Mouse (Mus musculus) urinary bladder, postnatal 36 days (tissue): ENCODE data around the gene Peli2.

Experiments
- DNase-seq, 2 experiments: peaks; one replicate each; pipeline ENCODE4 v3.0.0; 2022; ENCODE audit warnings: low spot score in 2 of 2, mixed read lengths in 1 of 2

Gene Peli2

DNA sequence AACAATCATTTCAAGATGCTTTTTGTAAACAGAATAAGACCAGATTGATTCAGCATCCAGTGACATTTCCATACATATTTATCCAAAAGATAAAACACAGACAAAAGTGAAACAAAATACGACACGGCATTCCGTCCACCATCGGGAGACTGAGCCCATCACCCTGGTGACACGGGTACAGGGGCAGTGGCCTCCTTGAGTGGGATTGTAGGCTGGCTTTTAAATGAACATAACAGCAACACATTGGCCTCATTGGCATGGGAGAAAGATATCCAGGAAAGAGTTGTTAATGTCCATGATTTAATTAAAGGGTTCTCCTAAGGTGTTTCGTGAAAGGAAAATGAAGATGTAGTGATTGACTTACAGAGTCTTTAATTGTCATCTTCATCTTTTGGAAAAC lies 5.3 kb downstream of the Peli2 start:
- DNase-seq: no peak

DNA sequence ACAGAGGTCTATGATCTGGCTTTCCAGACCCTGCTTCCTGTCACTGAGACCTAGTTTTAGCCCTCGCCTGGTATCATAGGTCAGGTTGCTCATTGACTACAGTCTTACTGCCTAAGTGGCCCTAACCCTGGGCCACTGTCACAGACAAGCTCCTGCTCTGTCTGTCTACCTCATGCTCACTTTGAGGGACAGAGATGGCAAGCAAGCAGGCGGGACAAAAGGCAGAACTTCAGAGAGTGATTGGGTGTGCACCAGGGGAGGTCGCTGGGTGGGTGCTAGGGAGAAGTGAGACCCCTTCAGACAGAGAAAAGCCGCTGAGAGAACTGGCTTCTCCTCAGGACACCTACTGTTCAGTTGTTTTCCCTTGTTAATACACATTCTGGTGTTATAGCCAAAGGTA lies 6.3 kb downstream of the Peli2 start:
- DNase-seq: no peak

DNA sequence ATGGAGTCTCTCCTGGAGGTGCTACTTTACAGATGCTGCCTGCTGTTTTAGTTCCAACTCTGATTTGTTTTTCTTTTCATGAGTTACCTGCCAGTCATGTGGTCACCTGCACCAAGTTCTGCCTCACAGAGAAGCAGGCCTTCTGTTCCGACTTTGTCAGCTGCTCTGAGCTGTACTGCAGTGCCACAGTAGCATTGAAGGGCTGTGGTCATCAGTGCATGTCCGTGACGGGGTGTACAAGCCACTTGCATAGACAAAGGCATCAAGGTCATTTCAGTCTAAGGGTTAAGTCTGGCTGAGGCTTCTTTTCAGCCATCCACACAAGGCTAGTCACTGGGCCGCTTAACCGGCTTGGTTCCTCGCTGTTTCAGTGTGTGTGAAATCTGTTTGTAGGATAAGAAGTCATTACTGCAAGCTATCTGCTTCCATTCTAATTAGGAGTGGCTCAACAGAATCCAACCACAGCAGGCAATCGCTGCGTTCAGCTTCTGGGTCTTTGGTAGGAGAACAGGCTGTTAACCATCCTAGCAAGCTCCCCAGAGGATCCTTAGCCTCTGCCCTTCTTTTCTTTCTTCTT lies 7.1 kb downstream of the Peli2 start:
- DNase-seq: no peak

DNA sequence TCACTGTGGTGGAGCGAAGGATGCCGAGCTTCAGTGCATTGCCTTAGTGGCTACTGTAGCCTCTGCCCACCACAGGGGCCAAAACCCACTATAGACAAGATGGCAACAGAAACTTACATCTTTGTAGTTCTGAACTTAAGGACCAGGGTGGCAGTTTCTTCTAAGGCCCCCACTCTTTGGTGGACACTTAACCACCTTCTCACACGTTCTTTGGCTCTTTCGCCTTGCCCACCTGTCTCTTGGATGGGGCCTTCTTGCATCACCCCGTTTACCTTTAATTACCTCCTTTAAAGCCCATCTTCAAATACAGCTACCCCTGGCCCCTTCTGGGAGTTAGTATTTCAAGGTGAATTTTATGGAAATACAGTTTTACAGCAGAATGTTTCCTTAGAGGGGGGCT lies 8.1 kb downstream of the Peli2 start:
- no peak for DNase-seq

DNA sequence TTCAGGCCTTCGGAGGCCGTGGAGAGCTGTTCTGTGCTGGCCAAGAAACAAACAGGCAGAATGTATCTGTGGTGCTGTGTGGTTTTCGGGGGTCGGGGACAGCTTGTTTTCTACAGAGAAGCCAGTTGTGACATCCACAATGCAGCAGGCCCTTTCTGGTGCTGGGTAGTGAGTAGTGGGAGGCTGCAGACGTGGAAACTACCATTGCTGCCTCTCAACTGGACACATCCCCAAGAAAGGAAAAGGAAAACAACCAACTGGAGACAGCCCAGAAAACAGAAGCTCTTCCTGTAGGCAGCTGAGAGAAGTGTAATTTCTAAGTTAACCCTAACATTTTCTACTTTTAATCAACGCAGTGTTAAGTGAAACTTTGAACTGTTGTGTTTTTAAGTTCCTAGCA lies 9.4 kb downstream of the Peli2 start:
- DNase-seq: no peak

DNA sequence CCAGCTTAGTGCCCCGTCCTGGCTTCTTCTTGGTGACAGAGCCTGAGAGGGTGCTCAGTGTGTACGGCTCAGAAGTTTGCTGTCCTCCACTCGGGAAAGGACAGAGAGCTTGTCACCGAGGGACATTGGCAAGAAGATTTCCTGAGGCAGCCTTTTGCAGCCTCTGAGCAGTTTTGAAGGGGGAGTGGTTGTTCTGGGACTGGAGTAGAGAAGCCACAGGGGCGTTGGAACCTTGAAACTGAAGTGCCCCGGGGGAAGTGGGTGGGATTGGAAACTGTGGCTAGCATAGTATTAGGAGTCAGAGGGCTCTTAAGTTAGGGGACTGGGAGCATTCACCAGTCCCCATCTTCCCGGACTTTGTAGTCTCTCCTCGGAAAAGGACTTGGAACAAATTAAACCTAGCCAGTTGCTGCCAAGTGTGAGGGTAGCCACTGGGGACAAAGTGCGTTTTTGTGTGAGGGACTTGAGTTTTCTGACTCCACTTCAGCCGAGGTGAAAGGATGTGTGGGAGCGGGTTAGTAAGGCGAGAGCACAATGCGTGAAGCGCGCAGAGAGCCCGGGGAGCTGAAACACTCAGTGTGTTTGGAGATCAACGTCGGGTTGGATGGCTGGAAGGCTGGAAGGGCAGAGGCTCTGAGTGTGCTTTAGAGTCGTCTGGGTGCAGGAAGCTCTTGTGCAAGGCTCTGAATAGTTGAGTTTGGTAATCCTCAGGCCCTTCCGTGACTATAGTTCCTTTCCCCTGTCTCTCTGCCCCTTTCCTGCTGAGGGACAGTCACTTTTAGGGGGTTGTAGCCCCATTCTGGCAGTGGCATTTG lies 10.3 kb downstream of the Peli2 start:
- DNase-seq: no peak

DNA sequence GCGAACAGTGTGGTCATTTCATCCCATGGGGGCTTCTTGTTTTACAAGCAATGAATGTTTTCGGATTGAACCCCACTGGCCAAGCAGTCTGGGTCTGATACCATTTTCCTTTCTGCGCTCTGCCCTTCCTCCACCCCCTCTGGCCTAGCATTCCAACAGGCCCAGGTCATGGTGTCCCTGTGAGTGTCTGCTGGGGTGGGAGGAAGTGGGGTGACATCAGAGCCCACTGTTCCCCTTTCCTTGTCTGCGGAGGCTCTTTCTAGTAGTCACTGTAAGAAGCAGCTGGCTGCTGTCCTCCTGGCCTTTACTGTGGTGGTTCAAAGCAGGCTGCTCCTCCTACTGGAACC lies 10.9 kb downstream of the Peli2 start:
- no peak for DNase-seq

DNA sequence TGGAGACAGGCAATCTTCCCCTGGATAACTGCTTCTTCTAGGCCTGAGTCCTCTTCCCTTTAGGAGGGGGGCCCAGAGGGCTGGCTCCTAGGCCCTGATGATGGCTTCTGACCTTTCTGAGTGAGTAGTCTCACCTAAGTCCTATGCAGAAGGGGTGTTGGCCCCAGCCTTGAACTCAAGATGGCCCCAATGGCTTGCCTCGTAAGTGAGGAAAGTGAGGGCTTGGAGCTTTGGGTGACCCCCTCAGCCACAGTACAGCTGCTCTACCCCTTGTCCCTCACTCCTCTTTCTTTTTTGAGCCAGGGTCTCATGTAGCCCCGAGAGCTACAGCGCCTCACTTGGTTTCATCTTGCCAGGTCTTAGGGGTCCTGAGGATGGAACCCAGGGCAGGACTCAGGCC lies 11.6 kb downstream of the Peli2 start:
- no peak for DNase-seq

DNA sequence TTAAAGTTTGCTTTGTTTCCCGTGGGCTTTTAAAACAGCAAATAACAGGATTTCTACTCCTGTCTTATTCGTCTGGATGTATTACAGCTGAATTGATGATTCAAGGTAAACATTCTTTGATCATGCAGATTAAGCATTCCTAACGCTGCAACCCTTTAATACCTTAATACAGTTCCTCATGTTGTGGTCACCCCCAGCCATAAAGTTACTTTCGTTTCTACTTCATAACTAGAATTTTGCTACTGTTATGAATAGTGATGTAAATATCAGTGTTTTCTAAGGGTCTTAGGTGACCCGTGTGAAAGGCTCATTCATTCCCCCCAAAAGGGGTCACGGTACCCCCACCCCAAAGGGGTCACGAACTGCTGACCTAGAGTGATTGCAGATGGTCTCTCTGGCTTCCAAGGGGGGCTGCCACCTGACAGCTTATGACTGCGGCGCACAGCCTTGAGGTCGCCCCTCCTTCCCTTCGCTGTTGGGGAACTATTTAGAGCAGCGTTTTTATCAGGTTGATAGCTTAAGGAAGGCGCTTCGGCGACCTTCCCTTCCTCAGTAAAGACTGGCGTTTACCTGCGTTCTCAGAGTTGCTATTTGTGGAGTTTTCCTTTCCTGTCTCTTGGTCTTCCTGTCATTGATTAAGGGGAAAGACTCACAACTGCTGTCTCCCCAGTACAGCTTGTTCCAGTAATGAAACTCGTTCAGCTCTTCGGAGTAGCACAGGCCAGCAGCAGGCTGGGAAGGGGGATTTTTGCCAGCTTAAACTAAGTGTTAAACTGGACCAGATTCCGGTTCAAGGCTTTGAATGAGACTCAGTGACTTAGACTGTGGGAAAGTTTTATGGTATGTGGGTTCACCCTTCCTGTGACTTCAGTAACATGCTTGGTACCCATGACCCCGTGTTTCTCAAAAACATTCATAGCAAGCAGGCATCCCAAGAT lies 12.5 kb downstream of the Peli2 start:
- DNase-seq: no peak

DNA sequence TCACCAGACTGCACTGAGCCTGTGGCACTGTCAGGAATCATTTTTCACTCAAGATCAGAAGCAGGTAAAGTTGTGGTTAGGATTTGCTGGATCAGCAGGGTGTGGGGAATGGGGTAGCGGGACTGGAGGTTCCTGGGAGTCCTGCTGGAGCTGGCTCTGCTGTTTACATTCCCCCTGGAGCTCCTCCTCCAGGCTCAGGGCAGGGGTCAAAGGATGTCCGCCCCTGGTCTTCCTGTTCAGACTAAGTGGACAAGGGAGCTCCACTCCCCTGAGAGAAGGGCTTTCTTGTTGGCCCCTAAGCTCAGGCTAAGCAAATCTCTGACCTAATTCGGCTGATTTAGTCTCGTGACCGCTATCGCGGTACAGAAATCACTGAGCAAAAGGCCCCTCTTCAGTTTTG lies 13.7 kb downstream of the Peli2 start:
- DNase-seq: no peak

DNA sequence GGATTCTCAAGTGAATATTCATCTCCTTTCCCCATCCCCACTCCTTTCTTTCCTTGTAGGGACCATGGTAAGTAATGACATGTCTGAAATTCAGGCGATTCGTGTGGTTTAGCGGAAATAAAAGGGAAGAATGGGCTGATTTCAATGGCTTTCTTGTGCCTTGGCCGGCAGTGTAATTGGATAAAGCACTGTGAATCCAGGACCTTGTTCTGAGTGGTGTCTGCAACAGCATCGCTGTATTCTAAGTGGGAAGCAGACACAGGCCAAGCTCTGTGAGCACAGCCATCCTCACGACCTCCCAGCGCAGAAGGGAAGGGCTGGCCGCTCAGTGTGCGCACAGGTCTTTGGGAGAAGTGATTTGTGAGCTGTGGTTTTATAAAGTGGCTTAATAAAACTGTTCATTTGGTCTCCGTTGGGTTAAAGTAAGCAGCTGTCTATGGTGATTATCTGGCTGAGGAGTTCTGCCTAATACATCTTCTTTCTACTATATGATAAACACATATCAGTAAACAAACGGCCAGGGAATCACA lies 15.3 kb downstream of the Peli2 start:
- no peak for DNase-seq

DNA sequence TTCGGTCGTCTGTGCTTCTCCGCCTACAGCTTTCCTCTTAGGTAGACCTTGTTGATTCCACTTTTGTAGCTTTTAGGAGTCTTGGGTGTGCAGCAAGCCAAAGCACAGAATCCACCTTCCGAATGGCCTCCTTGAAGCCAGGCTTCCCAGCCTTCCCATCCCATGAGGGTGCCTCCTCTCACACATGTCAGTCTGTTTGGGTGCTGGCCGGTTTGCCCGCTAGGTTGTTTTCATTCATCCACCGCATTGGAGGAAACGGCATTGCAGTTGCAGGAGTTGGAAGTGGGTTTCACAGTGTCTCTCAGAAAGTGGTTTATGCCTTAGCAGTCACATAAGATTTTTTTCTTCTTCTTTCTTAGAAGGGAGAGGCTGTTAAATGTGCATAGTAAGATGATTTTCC lies 17.1 kb downstream of the Peli2 start:
- DNase-seq: no peak

DNA sequence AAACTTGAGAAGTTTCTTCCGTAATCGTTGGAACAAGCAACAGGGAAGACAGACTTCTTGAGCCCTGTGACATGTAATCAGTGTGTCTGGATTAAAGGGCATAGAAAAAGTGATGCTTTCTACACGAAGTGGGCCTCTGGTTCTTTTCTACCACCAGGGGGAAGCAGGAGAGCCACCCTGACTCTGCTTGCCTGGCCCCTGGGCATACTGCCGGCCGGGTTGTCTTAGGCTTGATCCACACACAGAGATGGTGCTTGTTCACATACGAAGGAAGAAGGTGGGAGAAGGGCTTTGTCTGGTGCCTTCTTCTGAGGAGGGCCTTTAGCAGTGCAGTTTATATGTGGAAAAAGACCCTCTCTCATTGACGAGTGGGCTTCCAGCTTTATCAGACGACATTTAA lies 17.5 kb downstream of the Peli2 start:
- DNase-seq: no peak

DNA sequence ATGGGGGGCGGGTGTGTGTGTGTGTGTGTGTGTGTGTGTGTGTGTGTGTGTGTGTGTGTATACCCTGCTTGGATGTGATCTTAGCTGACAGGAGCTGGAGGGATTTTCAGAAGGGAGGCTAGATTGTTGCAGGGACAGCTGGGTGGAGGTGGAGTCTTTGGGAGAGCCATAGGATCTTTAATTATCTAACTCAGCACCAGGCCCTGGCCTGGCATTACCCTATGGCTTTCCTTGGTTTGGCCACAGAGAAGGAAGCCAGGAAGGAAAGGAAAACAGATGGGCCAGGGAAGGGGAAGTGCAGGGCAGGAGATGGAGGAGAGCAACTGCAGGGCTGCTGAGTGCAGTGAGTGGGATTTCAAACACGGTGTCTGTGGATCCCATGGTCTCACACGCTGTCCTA lies 18.8 kb downstream of the Peli2 start:
- no peak for DNase-seq

DNA sequence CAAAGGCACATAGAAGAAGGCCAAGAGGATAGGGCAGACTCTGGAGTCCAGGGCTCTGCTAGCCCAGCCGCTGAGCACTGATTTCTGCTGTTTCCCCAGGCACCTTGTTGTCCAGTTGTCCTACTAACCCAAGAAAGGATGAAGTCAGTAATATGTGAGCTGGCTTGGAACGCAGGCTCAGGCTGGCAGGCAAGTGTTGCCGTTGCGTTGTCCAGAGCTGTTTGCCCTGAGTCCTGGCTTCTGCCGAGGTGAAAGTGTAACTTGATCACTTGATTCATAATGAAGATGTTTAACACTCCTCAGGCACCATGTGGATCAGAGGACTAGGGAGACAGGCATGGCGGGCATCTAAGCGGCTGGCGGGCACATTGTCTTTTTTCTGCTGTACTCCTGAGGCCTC lies 21.1 kb downstream of the Peli2 start:
- DNase-seq: no peak

DNA sequence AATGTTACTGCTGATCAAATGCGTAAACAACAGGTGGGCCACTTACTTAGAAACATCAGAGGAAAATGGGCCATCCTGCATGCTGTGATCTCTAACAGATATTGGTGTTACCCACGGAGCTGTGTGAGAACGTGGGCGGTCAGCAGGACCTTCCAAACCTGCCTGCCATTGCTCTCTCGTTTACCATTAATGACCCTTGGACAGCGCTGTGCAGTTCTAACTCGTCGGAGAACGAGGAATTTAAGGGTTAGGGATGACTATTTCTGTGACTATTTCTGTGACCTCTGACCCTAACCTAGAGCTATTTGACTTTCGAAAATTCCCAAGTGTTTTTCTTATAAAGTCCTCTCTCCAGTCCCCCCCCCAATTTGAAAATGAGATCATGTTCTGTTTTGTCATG lies 22.1 kb downstream of the Peli2 start:
- DNase-seq: no peak

DNA sequence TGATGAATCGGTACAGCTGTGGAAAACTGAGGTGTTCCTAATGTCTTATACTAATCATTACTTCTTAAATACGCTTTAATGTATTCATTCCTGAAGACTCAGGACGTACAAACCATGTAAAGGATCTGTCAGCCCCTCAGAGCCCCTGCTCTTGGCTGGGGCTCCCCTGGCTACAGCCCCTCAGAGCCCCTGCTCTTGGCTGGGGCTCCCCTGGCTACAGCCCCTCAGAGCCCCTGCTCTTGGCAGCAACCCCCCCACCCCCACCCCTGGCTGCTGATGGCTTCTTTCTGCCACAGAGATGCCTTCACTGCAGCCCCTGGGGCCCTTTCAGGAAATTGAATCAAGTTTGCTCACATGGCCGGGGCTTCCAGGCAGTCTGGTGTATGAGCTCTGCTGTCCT lies 22.5 kb downstream of the Peli2 start:
- DNase-seq: no peak

DNA sequence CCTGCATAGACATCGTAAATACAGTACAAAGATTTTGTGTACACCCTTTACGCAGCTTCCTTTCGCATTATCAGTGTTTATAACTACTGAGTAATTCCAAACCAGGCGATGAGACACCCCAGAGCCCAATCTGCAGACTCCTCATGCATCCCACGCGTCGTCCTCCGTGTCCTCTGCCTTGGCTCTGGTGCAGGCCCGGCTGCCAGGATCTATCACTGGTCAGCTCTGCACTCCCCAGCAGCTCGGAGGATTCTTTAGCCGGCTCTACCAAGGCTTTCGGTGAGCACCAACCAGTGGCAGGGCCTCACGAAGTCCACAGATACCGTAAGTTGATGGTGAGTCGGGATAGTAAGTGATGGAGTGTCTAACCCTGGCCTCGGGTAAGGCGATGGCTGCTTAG lies 23.7 kb downstream of the Peli2 start:
- DNase-seq: no peak

DNA sequence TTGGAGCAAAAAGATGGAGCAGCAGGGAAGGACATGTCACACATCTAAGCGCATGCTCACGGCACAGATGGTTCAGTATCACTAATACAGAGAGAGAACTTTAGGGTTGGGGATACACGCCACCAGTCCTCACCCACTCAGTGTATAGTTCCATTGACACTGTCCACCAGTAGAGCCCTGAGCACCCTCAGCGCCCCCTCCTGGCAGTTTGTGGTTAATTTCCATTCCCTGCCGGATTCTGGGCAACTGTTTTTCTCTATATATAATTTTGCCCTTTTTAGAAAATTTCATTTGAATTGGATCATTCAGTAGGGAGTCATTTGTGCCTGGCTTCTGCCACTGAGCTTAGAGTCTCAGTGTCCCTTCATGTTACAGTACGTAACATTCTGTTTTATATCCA lies 27.1 kb downstream of the Peli2 start:
- no peak for DNase-seq

DNA sequence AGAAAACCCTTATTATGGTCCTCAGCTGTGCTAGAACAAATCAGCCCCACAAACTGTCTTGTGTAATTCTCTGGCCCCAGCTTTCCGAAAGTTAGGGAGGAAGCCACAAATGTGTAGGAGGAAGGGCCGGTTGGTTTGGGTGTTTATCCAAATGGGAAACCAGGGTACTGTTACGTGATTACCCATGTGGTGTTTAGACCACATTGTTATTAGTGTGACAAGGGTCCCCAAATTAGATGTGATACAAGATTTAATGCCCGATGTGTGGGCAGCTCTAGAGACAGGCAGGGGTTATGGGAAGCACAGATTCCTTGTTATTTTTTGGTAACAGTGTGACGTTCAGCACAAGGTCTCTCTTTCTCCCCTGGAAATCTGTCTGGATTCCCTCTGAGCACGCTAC lies 28.0 kb downstream of the Peli2 start:
- DNase-seq: no peak

DNA sequence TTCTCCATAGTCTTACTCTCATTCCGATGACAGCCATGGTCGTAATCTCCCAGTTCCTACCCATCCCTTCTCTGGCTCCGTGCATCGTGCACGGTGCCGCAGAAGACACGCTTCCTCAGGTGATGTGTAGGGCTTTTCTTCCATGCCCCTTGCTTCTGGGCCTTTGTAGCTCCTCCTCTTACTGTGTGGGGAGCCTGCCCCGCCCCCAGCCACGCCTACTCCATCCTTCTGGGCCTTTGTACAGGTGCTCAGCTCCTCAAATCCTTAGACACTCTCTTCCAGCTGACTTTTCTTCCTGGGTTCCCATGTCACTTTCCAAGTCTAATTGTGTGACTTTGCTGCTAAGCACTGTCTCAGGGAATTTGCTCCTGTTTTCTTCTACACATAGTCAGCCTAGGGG lies 28.7 kb downstream of the Peli2 start:
- no peak for DNase-seq

DNA sequence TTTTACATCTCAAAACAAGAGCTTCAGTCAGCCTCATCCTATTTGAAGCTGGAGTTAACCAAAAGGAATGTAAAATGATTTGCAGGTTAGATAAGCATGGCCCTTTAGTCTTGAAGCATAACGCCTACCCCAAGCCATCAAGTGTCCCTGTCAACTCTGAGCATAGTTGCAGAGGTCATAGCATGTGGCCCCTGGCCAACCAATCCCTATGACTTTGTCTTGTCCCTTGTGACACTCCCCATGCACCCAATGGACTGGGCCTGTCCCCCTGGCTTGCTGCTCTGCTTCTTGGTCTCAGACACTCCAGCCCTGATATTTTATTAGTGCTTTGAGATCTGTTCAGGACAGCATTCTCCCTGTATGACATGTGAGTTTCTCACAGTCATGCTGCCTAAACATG lies 30.3 kb downstream of the Peli2 start:
- DNase-seq: no peak

DNA sequence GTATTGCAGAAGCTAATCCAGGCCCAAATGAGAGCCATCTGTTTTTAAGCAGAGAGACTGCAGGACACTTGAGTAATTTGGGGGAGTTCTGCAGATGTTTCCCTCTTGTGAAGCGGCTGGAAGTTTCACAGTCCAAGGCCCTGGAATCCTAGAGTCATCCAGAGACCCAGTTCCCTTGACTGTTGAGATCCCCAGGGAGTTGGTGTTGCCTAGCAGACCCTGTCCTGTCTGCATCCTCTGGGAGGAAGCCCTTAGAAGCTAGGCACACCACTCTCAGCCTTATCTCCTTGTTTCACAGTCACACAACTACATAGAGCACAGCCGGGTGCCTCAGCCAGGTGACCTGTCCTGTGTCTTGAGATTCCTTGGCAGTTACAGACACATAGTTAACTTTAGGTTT lies 30.9 kb downstream of the Peli2 start:
- no peak for DNase-seq
